25 mouse cellular contexts compared by ENCODE assay signal in the genomic region with DNA sequence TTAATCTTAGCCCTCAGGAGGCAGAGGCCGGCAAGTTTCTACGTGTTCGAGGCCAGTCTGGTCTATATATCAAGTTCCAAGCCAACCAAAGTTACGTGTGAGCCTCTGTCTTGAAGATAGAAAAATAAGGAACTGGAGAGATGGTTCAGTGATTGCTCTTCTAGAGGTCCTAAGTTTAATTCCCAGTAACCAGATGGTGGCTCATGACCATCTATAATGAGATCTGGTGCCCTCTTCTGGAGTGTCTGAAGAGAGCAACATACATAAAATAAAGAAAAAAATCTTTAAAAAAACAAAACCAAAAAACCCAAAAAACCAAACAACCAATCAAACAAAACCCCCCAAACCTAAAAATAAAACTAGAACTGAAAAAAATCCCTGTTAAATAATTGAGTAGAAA. TPM values are rescaled to one million over a fixed set of nuclear protein-coding genes. Genes with fewer than 3 reads are reported as not detected.
A peak's percentile ranks its signal among the peaks of the same experiment; 100 is the strongest.
DNase-seq lines count a peak whose midpoint lies in the region; ATAC-seq and TF ChIP-seq lines count a peak whose summit lies in the region.
"Had no signal": no experiment of that assay in that cellular context is flagged by ENCODE, and none has a peak within 500 bp of the region (broad histone marks: within the 10 kb centered on the region; RNA-seq: fewer than 3 reads in every experiment).

No protein-coding gene starts in this region.

- H3K4me2 ChIP-seq in heart, embryonic 12.5 days, result no peak overlapping the region
- H3K4me2 ChIP-seq: heart, embryonic 13.5 days; limb, embryonic 12.5 days; liver, embryonic 13.5 days; midbrain, embryonic 15.5 days; stomach, embryonic 15.5 days had no signal

- intact Hi-C loops in left cerebral cortex, adult 2 months (cut with DNase I), result no loop called here
- intact Hi-C loops in left cerebral cortex, postnatal 14 days (cut with DNase I), result no loop called here

- 85% methylated on average over 4 of the region's 4 CpGs for WGBS in heart, embryonic 12.5 days

- no peak overlapping the region for H3K9ac ChIP-seq in heart, embryonic 12.5 days
- H3K9ac ChIP-seq: heart, embryonic 13.5 days; limb, embryonic 12.5 days; liver, embryonic 13.5 days; midbrain, embryonic 15.5 days; stomach, embryonic 15.5 days had no signal

- peak; percentile 33 for TF ChIP-seq CTCF in left cerebral cortex, adult 2 months (IDR thresholded peaks at IDR 0.05)

- no peak overlapping the region for H3K4me3 ChIP-seq in heart, embryonic 12.5 days
- H3K4me3 ChIP-seq in left cerebral cortex, adult 2 months, result no peak overlapping the region
- H3K4me3 ChIP-seq: embryonic facial prominence, embryonic 10.5 days; heart, embryonic 13.5 days; limb, embryonic 12.5 days; liver, embryonic 13.5 days; megakaryocyte, embryonic 14.5 days; midbrain, embryonic 15.5 days; stomach, embryonic 15.5 days had no signal

- no peak overlapping the region for H3K27ac ChIP-seq in heart, embryonic 12.5 days (ENCODE audit: poor library complexity, severe bottlenecking)
- no peak overlapping the region for H3K27ac ChIP-seq in left cerebral cortex, adult 2 months
- H3K27ac ChIP-seq: embryonic facial prominence, embryonic 10.5 days; heart, embryonic 13.5 days; limb, embryonic 12.5 days; liver, embryonic 13.5 days; midbrain, embryonic 15.5 days; stomach, embryonic 15.5 days had no signal

- H3K9me3 ChIP-seq in heart, embryonic 12.5 days (replicated peaks), result 0 out of 2 replicates have a peak, but pooled peaks cover 4% of the 10 kb centered on the region
- H3K9me3 ChIP-seq: heart, embryonic 13.5 days; limb, embryonic 12.5 days; liver, embryonic 13.5 days; midbrain, embryonic 15.5 days; stomach, embryonic 15.5 days had no signal

- no peaks in the 10 kb centered on the region for H3K4me1 ChIP-seq in heart, embryonic 12.5 days (replicated peaks)
- H3K4me1 ChIP-seq: embryonic facial prominence, embryonic 10.5 days; heart, embryonic 13.5 days; limb, embryonic 12.5 days; liver, embryonic 13.5 days; megakaryocyte, embryonic 14.5 days; midbrain, embryonic 15.5 days; stomach, embryonic 15.5 days had no signal

- ATAC-seq in heart, embryonic 12.5 days (ENCODE audit: insufficient number of reproducible peaks, low FRiP score), result no peak
- peak; percentile 18; the same call in 1 of the 2 replicates for ATAC-seq in megakaryocyte, adult 5-6 weeks (ENCODE audit: poor library complexity, severe bottlenecking)
- ATAC-seq: activated CD4-positive, CD25-positive, alpha-beta regulatory T cell, adult 4 months; hindbrain, embryonic 16.5 days; midbrain, embryonic 15.5 days had no signal

- peak; percentile 28 for DNase-seq in heart, adult 11 months
- no peak for DNase-seq in left cerebral cortex, adult 2 months (ENCODE audit: extremely low spot score in 1 of 2, low spot score in 2 of 2)
- no peak for DNase-seq in left cerebral cortex, postnatal 14 days (ENCODE audit: low spot score in 2 of 2)
- peak; percentile 49 for DNase-seq in A20 (ENCODE audit: low read depth, low spot score)
- no peak for DNase-seq in adrenal gland, postnatal 25 days
- DNase-seq in frontal cortex, postnatal 10 days (ENCODE audit: low spot score in 2 of 2), result no peak
- DNase-seq: cerebellum, adult 18-20 months; gastrocnemius, postnatal 36 days; heart, postnatal 4 days; kidney, adult 11 months; kidney, postnatal 25 days; liver, embryonic 13.5 days; right cerebral cortex, postnatal 14 days; spleen, adult 18-20 months; thymus, adult 2 months had no signal

- H3K27me3 ChIP-seq in heart, embryonic 12.5 days (replicated peaks), result 0 out of 2 replicates have a peak, but pooled peaks cover 4% of the 10 kb centered on the region
- H3K27me3 ChIP-seq: limb, embryonic 12.5 days; liver, embryonic 13.5 days; midbrain, embryonic 15.5 days; stomach, embryonic 15.5 days had no signal

- H3K36me3 ChIP-seq in heart, embryonic 12.5 days, result no peaks in the 10 kb centered on the region
- H3K36me3 ChIP-seq: embryonic facial prominence, embryonic 10.5 days; heart, embryonic 13.5 days; limb, embryonic 12.5 days; liver, embryonic 13.5 days; midbrain, embryonic 15.5 days; stomach, embryonic 15.5 days had no signal

RNA-seq across cellular contexts. Expression of gene Rlf, which starts 10.3 kb away (rescaled TPM):
- 23.6 and 24.1 TPM in 2 replicates for polyA plus RNA-seq in heart, embryonic 12.5 days (2016; fragmentation: Nextera tagmentation; extraction: Ambion mirVana)
- 10 to 100 TPM; 27.5 to 27.8 TPM for total RNA-seq in left cerebral cortex, adult 2 months (2021)
- total RNA-seq in left cerebral cortex, postnatal 14 days (2021), result 10 to 100 TPM; 27.7 to 28.0 TPM
- total RNA-seq in megakaryocyte, adult 5-6 weeks (2015), result 23.2 and 25.9 TPM in 2 replicates
- total RNA-seq in megakaryocyte, adult 5-6 weeks (2017), result 38.4 and 42.4 TPM in 2 replicates
- 15.3 and 17.8 TPM in 2 replicates for total RNA-seq in adrenal gland, postnatal 25 days (2021)

Comparison
In these comparisons a context has a peak if more than half of its experiments do, and no peak if none do; other contexts are left out.
1. DNase-seq: peak in heart, adult 11 months (single experiment) and A20 (single experiment); none in left cerebral cortex, adult 2 months (0 of 2), left cerebral cortex, postnatal 14 days (0 of 2), adrenal gland, postnatal 25 days (single experiment) and frontal cortex, postnatal 10 days (0 of 2).